Mouse (Mus musculus): ENCODE results near the gene Gramd2. TPM values are rescaled to one million over a fixed set of nuclear protein-coding genes. Genes with fewer than 3 reads are reported as not detected.

The Gramd2 gene
- polyA plus RNA-seq, 1 experiment from 2014 or later: 0.46 TPM

GRCm38 (mm10) chr9:59706850-59707825, 27.2 kb downstream of the Gramd2 start:
- H3K9me3 ChIP-seq: no peaks in the 10 kb centered on the region
- H3K4me1 ChIP-seq (replicated peaks): 0 out of 2 replicates have a peak, but pooled peaks cover 2% of the 10 kb centered on the region
- H3K4me3 ChIP-seq: no peak overlapping the region
- 67% methylated on average over 10 of the region's 10 CpGs for WGBS
- no peaks in the 10 kb centered on the region for H3K27me3 ChIP-seq (ENCODE audit: insufficient read depth, poor library complexity, severe bottlenecking)
- H3K27ac ChIP-seq: no peak overlapping the region
- no peaks in the 10 kb centered on the region for H3K36me3 ChIP-seq
- DNase-seq (ENCODE audit: low spot score): no peak

GRCm38 (mm10) chr9:59709225-59709624, 29.3 kb downstream of the Gramd2 start:
- Histone ChIP-seq H3K4me3 (no peak overlapping the region), H3K27ac (no peak overlapping the region), H3K4me1 (replicated peaks) (no peaks in the 10 kb centered on the region), H3K36me3 (no peaks in the 10 kb centered on the region), H3K27me3 (ENCODE audit: insufficient read depth, poor library complexity, severe bottlenecking) (no peaks in the 10 kb centered on the region), H3K9me3 (no peaks in the 10 kb centered on the region)
- WGBS: 85% methylated on average over 3 of the region's 3 CpGs
- DNase-seq (ENCODE audit: low spot score): no peak

- Histone ChIP-seq H3K4me1 (replicated peaks) (no peaks in the 10 kb centered on the region), H3K27me3 (ENCODE audit: insufficient read depth, poor library complexity, severe bottlenecking) (no peaks in the 10 kb centered on the region), H3K4me3 (no peak overlapping the region), H3K9me3 (no peaks in the 10 kb centered on the region), H3K36me3 (no peaks in the 10 kb centered on the region), H3K27ac (no peak overlapping the region)
- WGBS: 80% methylated on average over 7 of the region's 7 CpGs
- no peak for DNase-seq (ENCODE audit: low spot score)
Observed at GRCm38 (mm10) chr9:59716275-59716898, 36.4 kb downstream of the Gramd2 start.

GRCm38 (mm10) chr9:59718237-59718636, 38.3 kb downstream of the Gramd2 start:
- peaks cover 2% of the 10 kb centered on the region for H3K4me1 ChIP-seq (replicated peaks)
- no peak for DNase-seq (ENCODE audit: low spot score)
- no peaks in the 10 kb centered on the region for H3K36me3 ChIP-seq
- no peak overlapping the region for H3K27ac ChIP-seq
- no peak overlapping the region for H3K4me3 ChIP-seq
- WGBS: 89% methylated on average over 4 of the region's 4 CpGs
- H3K9me3 ChIP-seq: no peaks in the 10 kb centered on the region
- peaks cover 5% of the 10 kb centered on the region; the same call in 1 of the 2 replicates for H3K27me3 ChIP-seq (ENCODE audit: insufficient read depth, poor library complexity, severe bottlenecking)

GRCm38 (mm10) chr9:59721144-59721543, 41.2 kb downstream of the Gramd2 start:
- WGBS: 87% methylated on average over 5 of the region's 5 CpGs
- no peak for DNase-seq (ENCODE audit: low spot score)

GRCm38 (mm10) chr9:59723096-59723657, 43.2 kb downstream of the Gramd2 start:
- 20% methylated on average over 10 of the region's 10 CpGs for WGBS
- Histone ChIP-seq H3K4me3 (0 out of 2 replicates have a peak overlapping the region, but pooled peaks have one; percentile 9), H3K36me3 (no peaks in the 10 kb centered on the region), H3K27me3 (ENCODE audit: insufficient read depth, poor library complexity, severe bottlenecking) (peaks cover 5% of the 10 kb centered on the region; the same call in 1 of the 2 replicates), H3K9me3 (no peaks in the 10 kb centered on the region), H3K27ac (peak overlapping the region; percentile 69), H3K4me1 (replicated peaks) (peaks cover 12% of the 10 kb centered on the region)
- peak; percentile 70 for DNase-seq (ENCODE audit: low spot score)

More at GRCm38 (mm10) chr9:59721144-59721543, 41.2 kb downstream of the Gramd2 start:
- Histone ChIP-seq H3K27ac (no peak overlapping the region), H3K36me3 (no peaks in the 10 kb centered on the region), H3K4me1 (replicated peaks) (peaks cover 12% of the 10 kb centered on the region), H3K4me3 (no peak overlapping the region), H3K9me3 (no peaks in the 10 kb centered on the region), H3K27me3 (ENCODE audit: insufficient read depth, poor library complexity, severe bottlenecking) (peaks cover 5% of the 10 kb centered on the region; the same call in 1 of the 2 replicates)

GRCm38 (mm10) chr9:59723791-59724442, 44.0 kb downstream of the Gramd2 start:
- peaks cover 5% of the 10 kb centered on the region; the same call in 1 of the 2 replicates for H3K27me3 ChIP-seq (ENCODE audit: insufficient read depth, poor library complexity, severe bottlenecking)
- 80% methylated on average over 8 of the region's 8 CpGs for WGBS
- H3K9me3 ChIP-seq: no peaks in the 10 kb centered on the region
- peaks cover 12% of the 10 kb centered on the region for H3K4me1 ChIP-seq (replicated peaks)
- DNase-seq (ENCODE audit: low spot score): no peak
- H3K27ac ChIP-seq: no peak overlapping the region
- no peaks in the 10 kb centered on the region for H3K36me3 ChIP-seq
- H3K4me3 ChIP-seq: no peak overlapping the region

- no peaks in the 10 kb centered on the region for H3K9me3 ChIP-seq
Observed at GRCm38 (mm10) chr9:59725515-59725914, 45.6 kb downstream of the Gramd2 start.

GRCm38 (mm10) chr9:59727569-59728286, 47.8 kb downstream of the Gramd2 start:
- DNase-seq (ENCODE audit: low spot score): no peak
- H3K4me3 ChIP-seq: no peak overlapping the region
- no peaks in the 10 kb centered on the region for H3K9me3 ChIP-seq
- H3K36me3 ChIP-seq: no peaks in the 10 kb centered on the region
- no peaks in the 10 kb centered on the region for H3K27me3 ChIP-seq (ENCODE audit: insufficient read depth, poor library complexity, severe bottlenecking)
- H3K27ac ChIP-seq: no peak overlapping the region
- H3K4me1 ChIP-seq (replicated peaks): peaks cover 12% of the 10 kb centered on the region
- 88% methylated on average over 11 of the region's 11 CpGs for WGBS

More at GRCm38 (mm10) chr9:59725515-59725914, 45.6 kb downstream of the Gramd2 start:
- H3K27me3 ChIP-seq (ENCODE audit: insufficient read depth, poor library complexity, severe bottlenecking): peaks cover 5% of the 10 kb centered on the region; the same call in 1 of the 2 replicates
- H3K4me3 ChIP-seq: no peak overlapping the region
- peaks cover 12% of the 10 kb centered on the region for H3K4me1 ChIP-seq (replicated peaks)
- DNase-seq (ENCODE audit: low spot score): no peak
- no peak overlapping the region for H3K27ac ChIP-seq
- no peaks in the 10 kb centered on the region for H3K36me3 ChIP-seq
- 90% methylated on average over 10 of the region's 10 CpGs for WGBS

GRCm38 (mm10) chr9:59731136-59731535, 51.2 kb downstream of the Gramd2 start:
- Histone ChIP-seq H3K4me3 (no peak overlapping the region), H3K9me3 (no peaks in the 10 kb centered on the region), H3K27me3 (ENCODE audit: insufficient read depth, poor library complexity, severe bottlenecking) (no peaks in the 10 kb centered on the region), H3K27ac (no peak overlapping the region), H3K4me1 (replicated peaks) (no peaks in the 10 kb centered on the region), H3K36me3 (no peaks in the 10 kb centered on the region)
- no peak for DNase-seq (ENCODE audit: low spot score)
- 91% methylated on average over 5 of the region's 5 CpGs for WGBS

GRCm38 (mm10) chr9:59733075-59733474, 53.1 kb downstream of the Gramd2 start:
- Histone ChIP-seq H3K4me1 (replicated peaks) (no peaks in the 10 kb centered on the region), H3K36me3 (peaks cover 9% of the 10 kb centered on the region), H3K4me3 (no peak overlapping the region), H3K27ac (no peak overlapping the region), H3K27me3 (ENCODE audit: insufficient read depth, poor library complexity, severe bottlenecking) (no peaks in the 10 kb centered on the region), H3K9me3 (no peaks in the 10 kb centered on the region)
- 79% methylated on average over 6 of the region's 6 CpGs for WGBS
- no peak for DNase-seq (ENCODE audit: low spot score)

- 63% methylated on average over 4 of the region's 4 CpGs for WGBS
- peaks cover 9% of the 10 kb centered on the region for H3K36me3 ChIP-seq
- no peak overlapping the region for H3K27ac ChIP-seq
- DNase-seq (ENCODE audit: low spot score): no peak
- H3K4me3 ChIP-seq: no peak overlapping the region
- H3K4me1 ChIP-seq (replicated peaks): no peaks in the 10 kb centered on the region
- no peaks in the 10 kb centered on the region for H3K27me3 ChIP-seq (ENCODE audit: insufficient read depth, poor library complexity, severe bottlenecking)
- H3K9me3 ChIP-seq: no peaks in the 10 kb centered on the region
Observed at GRCm38 (mm10) chr9:59735394-59735793, 55.5 kb downstream of the Gramd2 start.

Data from hindbrain, embryonic 10.5 days (tissue).